Mouse (Mus musculus) embryonic stem cell, embryonic (primary cell): ENCODE measurements around the gene Cox11.

Experiments
- CTCF ChIA-PET, 4 experiments: fragments of 300-600 bp in 2 of 4; fragments of 350-600 bp in 2 of 4; sonication (Branson Sonifier 250); formaldehyde crosslinking; loops; one replicate each; lab custom pipeline; 2022; ENCODE audit warnings: inconsistent platforms in 2 of 4; lab: Charles Lee
- POLR2A ChIA-PET, 4 experiments: fragments of 300-600 bp in 2 of 4; fragments of 350-600 bp in 2 of 4; sonication (Branson Sonifier 250); formaldehyde crosslinking; loops; one replicate each; lab custom pipeline; 2022; ENCODE audit warnings: antibody characterized with exemption in 4 of 4, inconsistent platforms in 1 of 4; lab: Charles Lee

Cox11 gene

GRCm38 (mm10) chr11:90687040-90687439, 49.1 kb downstream of the Cox11 start:
- ChIA-PET POLR2A (interaction anchor here in 3 of 4 experiments (0.5 to 2.6 kb wide), 9 partner anchors 9 to 552 kb away, joined by 3 to 11 read pairs (median 4); partner anchors contain the start of gene Mmd (in 1 of the 3)), CTCF (interaction anchor here in 3 of 4 experiments (1.6 to 1.7 kb wide), 3 partner anchors 10 to 11 kb away, joined by 10 to 12 read pairs (median 11); no protein-coding TSS in a partner anchor)

GRCm38 (mm10) chr11:90687460-90688416, 49.8 kb downstream of the Cox11 start, which contains the start of gene Tom1l1:
Gene Tom1l1 (minus strand): TSS chr11:90688366.
- ChIA-PET POLR2A (interaction anchor here in 3 of 4 experiments (0.5 to 2.6 kb wide), 12 partner anchors 10 to 707 kb away, joined by 3 to 11 read pairs (median 4); partner anchors contain the start of gene Mmd (in 1 of the 3)), CTCF (interaction anchor here (1.6 to 1.7 kb wide), 4 partner anchors 10 kb away, joined by 6 to 12 read pairs (median 10); no protein-coding TSS in a partner anchor)

- ChIA-PET CTCF (no interaction called here), POLR2A (no interaction called here)
Observed at GRCm38 (mm10) chr11:90690361-90690760, 52.4 kb downstream of the Cox11 start.

GRCm38 (mm10) chr11:90694206-90694605, 56.2 kb downstream of the Cox11 start:
- POLR2A ChIA-PET = interaction anchor here in 1 of 4 experiments (0.7 kb wide), 1 partner anchor 503 kb away, joined by 5 read pairs; no protein-coding TSS in a partner anchor
- CTCF ChIA-PET = interaction anchor here in 1 of 4 experiments (0.6 kb wide), 1 partner anchor 338 kb away, joined by 3 read pairs; no protein-coding TSS in a partner anchor
